Mouse (Mus musculus) cerebral cortex, adult 2 months (tissue): ENCODE data around the gene Gm20931.

Source experiments
- WGBS: fragments of 180-500 bp; shearing (Covaris S2); methylation state at CpG from one replicate; pipeline ENCODE4 v1.1.7; 2018; 5-methylcytosine and 5-hydroxymethylcytosine counted together

The Gm20931 gene

GRCm38 (mm10) chrY:55213420-55213819, at the start of gene Gm20931:
TSS of gene Gm20931 (plus strand) at chrY:55213720.
- WGBS = 67% methylated on average over 1 of the region's 6 CpGs
